In the genomic region with DNA sequence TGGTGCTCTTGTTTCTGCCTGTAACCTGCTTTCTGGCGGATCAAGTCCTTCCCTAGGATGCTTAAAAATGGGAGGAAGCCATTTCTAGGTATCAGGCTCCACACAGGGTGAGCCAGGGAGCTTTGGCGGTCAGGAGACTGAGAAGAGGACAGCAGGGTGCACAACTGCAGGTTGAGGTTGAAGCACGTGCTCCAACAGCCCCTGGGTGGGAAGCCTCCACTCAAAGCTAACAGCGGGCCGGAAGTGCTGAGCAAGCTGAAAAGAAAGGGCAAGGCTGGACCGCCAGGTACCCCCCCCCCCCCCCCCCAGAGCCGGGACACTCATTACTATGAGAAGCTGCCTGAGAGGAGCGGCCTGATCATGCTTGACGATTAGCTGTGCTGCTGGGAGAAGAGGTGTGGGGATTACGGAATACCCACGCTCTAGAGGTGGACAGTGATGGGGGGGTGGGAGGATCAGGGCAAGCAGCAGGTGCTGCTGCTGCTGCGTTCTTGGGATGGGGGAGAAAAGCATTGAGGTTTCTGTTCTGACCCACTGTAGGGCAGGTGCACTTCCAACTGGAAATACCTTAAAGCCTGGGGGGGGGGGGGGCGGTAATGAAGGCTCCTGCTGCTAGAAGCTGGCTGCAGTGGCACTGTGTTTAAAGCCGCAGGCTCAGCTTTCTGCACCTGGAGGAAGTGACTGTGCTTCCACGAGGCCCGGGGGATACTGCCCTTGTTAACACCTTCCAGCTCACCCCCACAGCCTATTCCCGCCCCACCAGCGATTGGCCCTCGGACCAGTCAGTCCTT, we compare ENCODE assay signal across 9 mouse cellular contexts. TPM values are rescaled to one million over a fixed set of nuclear protein-coding genes. Genes with fewer than 3 reads are reported as not detected.
A peak's percentile ranks its signal among the peaks of the same experiment; 100 is the strongest.
DNase-seq lines count a peak whose midpoint lies in the region; ATAC-seq and TF ChIP-seq lines count a peak whose summit lies in the region.
"Had no signal": no experiment of that assay in that cellular context is flagged by ENCODE, and none has a peak within 500 bp of the region (broad histone marks: within the 10 kb centered on the region; RNA-seq: fewer than 3 reads in every experiment).

No protein-coding gene starts in this region.

- no peak for DNase-seq in heart, postnatal 4 days
- DNase-seq in limb, embryonic 14.5 days (ENCODE audit: low spot score), result peak; percentile 8
- no peak for DNase-seq in c-Kit-positive CD71-positive TER-119-positive erythroid progenitor cells, embryonic 14.5 days (ENCODE audit: low spot score)
- no peak for DNase-seq in layer of hippocampus, postnatal 10 days (ENCODE audit: low spot score in 2 of 2)
- no peak for DNase-seq in yolk sac, embryonic 10.5 days (ENCODE audit: low spot score)
- DNase-seq: kidney, adult 18-20 months had no signal

- no peak overlapping the region; the same call in 1 of the 2 replicates for H3K9ac ChIP-seq in heart, embryonic 16.5 days (ENCODE audit: low read length)
- H3K9ac ChIP-seq in embryonic facial prominence, embryonic 13.5 days, result no peak overlapping the region
- no peak overlapping the region for H3K9ac ChIP-seq in limb, embryonic 14.5 days (ENCODE audit: low read depth, low read length, severe bottlenecking)
- H3K9ac ChIP-seq in stomach, embryonic 16.5 days (ENCODE audit: low read length), result no peak overlapping the region

- no peaks in the 10 kb centered on the region for H3K36me3 ChIP-seq in heart, embryonic 16.5 days (ENCODE audit: control insufficient read depth, insufficient read depth)
- H3K36me3 ChIP-seq in embryonic facial prominence, embryonic 13.5 days, result no peaks in the 10 kb centered on the region
- no peaks in the 10 kb centered on the region for H3K36me3 ChIP-seq in limb, embryonic 14.5 days (ENCODE audit: control insufficient read depth, insufficient read depth, low read length)
- no peaks in the 10 kb centered on the region for H3K36me3 ChIP-seq in stomach, embryonic 16.5 days (ENCODE audit: control insufficient read depth, insufficient read depth, low read length)

- peaks cover 18% of the 10 kb centered on the region for H3K4me1 ChIP-seq in heart, embryonic 16.5 days (ENCODE audit: control insufficient read depth, insufficient read depth, low read length)
- peaks cover 25% of the 10 kb centered on the region for H3K4me1 ChIP-seq in embryonic facial prominence, embryonic 13.5 days
- H3K4me1 ChIP-seq in limb, embryonic 14.5 days (ENCODE audit: control insufficient read depth, insufficient read depth, low read length), result peaks cover 18% of the 10 kb centered on the region
- H3K4me1 ChIP-seq in stomach, embryonic 16.5 days (ENCODE audit: control insufficient read depth, insufficient read depth, low read length), result peaks cover 14% of the 10 kb centered on the region

- H3K4me3 ChIP-seq in heart, embryonic 16.5 days (ENCODE audit: low read length), result no peak overlapping the region
- no peak overlapping the region for H3K4me3 ChIP-seq in embryonic facial prominence, embryonic 13.5 days
- no peak overlapping the region for H3K4me3 ChIP-seq in limb, embryonic 14.5 days (replicated peaks; ENCODE audit: low read length)
- H3K4me3 ChIP-seq in stomach, embryonic 16.5 days (replicated peaks; ENCODE audit: low read length), result no peak overlapping the region

- ATAC-seq in heart, embryonic 16.5 days (replicated peaks; ENCODE audit: extremely low read depth, insufficient read depth, low FRiP score), result no peak; the same call in 1 of the 2 replicates
- no peak for ATAC-seq in embryonic facial prominence, embryonic 13.5 days (ENCODE audit: insufficient number of reproducible peaks, insufficient read depth, low FRiP score, low TSS enrichment, low read depth)
- ATAC-seq in limb, embryonic 14.5 days (ENCODE audit: low FRiP score, low read depth), result peak; percentile 70; the same call in 1 of the 2 replicates
- no peak for ATAC-seq in stomach, embryonic 16.5 days (ENCODE audit: insufficient read depth, low FRiP score)

- no peak for TF ChIP-seq POLR2A in limb, embryonic 14.5 days (IDR thresholded peaks at IDR 0.05; ENCODE audit: borderline replicate concordance, extremely low read depth, insufficient read depth, insufficient read length)

- H3K27ac ChIP-seq in heart, embryonic 16.5 days (ENCODE audit: low read length), result no peak overlapping the region
- no peak overlapping the region for H3K27ac ChIP-seq in embryonic facial prominence, embryonic 13.5 days
- no peak overlapping the region for H3K27ac ChIP-seq in limb, embryonic 14.5 days (replicated peaks; ENCODE audit: low read depth, low read length)
- H3K27ac ChIP-seq in stomach, embryonic 16.5 days (ENCODE audit: low read length), result no peak overlapping the region

- H3K4me2 ChIP-seq in heart, embryonic 16.5 days (ENCODE audit: low read depth, low read length), result peak overlapping the region; percentile 46
- peak overlapping the region; percentile 11 for H3K4me2 ChIP-seq in embryonic facial prominence, embryonic 13.5 days
- peak overlapping the region; percentile 23 for H3K4me2 ChIP-seq in limb, embryonic 14.5 days (replicated peaks; ENCODE audit: low read depth, low read length, severe bottlenecking)
- H3K4me2 ChIP-seq in stomach, embryonic 16.5 days (ENCODE audit: low read depth, low read length), result peak overlapping the region; percentile 15; the same call in 1 of the 2 replicates

- 25% methylated on average over 18 of the region's 19 CpGs for WGBS in heart, embryonic 16.5 days
- 21% methylated on average over 18 of the region's 19 CpGs for WGBS in embryonic facial prominence, embryonic 13.5 days
- WGBS in limb, embryonic 14.5 days, result 15% methylated on average over 16 of the region's 19 CpGs
- 21% methylated on average over 19 of the region's 19 CpGs for WGBS in stomach, embryonic 16.5 days

- H3K27me3 ChIP-seq in heart, embryonic 16.5 days (ENCODE audit: control insufficient read depth, insufficient read depth, low read length), result no peaks in the 10 kb centered on the region
- peaks cover 2% of the 10 kb centered on the region for H3K27me3 ChIP-seq in embryonic facial prominence, embryonic 13.5 days
- H3K27me3 ChIP-seq in limb, embryonic 14.5 days (ENCODE audit: control insufficient read depth, insufficient read depth, low read length), result no peaks in the 10 kb centered on the region; the same call in 1 of the 2 replicates
- H3K27me3 ChIP-seq in stomach, embryonic 16.5 days (ENCODE audit: control insufficient read depth, insufficient read depth, low read length), result no peaks in the 10 kb centered on the region

- no peaks in the 10 kb centered on the region for H3K9me3 ChIP-seq in heart, embryonic 16.5 days (replicated peaks; ENCODE audit: control insufficient read depth, low read length)
- H3K9me3 ChIP-seq in embryonic facial prominence, embryonic 13.5 days, result no peaks in the 10 kb centered on the region
- H3K9me3 ChIP-seq in limb, embryonic 14.5 days (ENCODE audit: control insufficient read depth, low read length), result no peaks in the 10 kb centered on the region
- H3K9me3 ChIP-seq in stomach, embryonic 16.5 days (replicated peaks; ENCODE audit: control insufficient read depth, low read length), result no peaks in the 10 kb centered on the region

RNA-seq across cellular contexts. Expression of gene Gm10842, which starts 4.7 kb away (rescaled TPM):
- polyA plus RNA-seq in heart, embryonic 16.5 days (2015; fragmentation: Nextera tagmentation; extraction: Ambion mirVana), result not detected in 2 replicates
- not detected for total RNA-seq in heart, postnatal 4 days (2021)
- not detected in 2 replicates for polyA plus RNA-seq in embryonic facial prominence, embryonic 13.5 days (2015; fragmentation: Nextera tagmentation; extraction: Ambion mirVana)
- polyA plus RNA-seq in limb, embryonic 14.5 days (2012; rRNA removed), result not detected in 2 replicates
- polyA plus RNA-seq in limb, embryonic 14.5 days (2014; fragmentation: Nextera tagmentation; extraction: Ambion mirVana), result not detected in 2 replicates
- not detected in 2 replicates for polyA plus RNA-seq in stomach, embryonic 16.5 days (2015; fragmentation: Nextera tagmentation; extraction: Ambion mirVana)
- total RNA-seq in layer of hippocampus, postnatal 10 days (2021), result not detected

RNA-seq across cellular contexts. Expression of gene Mettl2, which starts 25.2 kb away (rescaled TPM):
- 23.0 and 28.1 TPM in 2 replicates for polyA plus RNA-seq in heart, embryonic 16.5 days (2015; fragmentation: Nextera tagmentation; extraction: Ambion mirVana)
- 10 to 100 TPM; 16.2 TPM for total RNA-seq in heart, postnatal 4 days (2021)
- 51.6 and 54.5 TPM in 2 replicates for polyA plus RNA-seq in embryonic facial prominence, embryonic 13.5 days (2015; fragmentation: Nextera tagmentation; extraction: Ambion mirVana)
- polyA plus RNA-seq in limb, embryonic 14.5 days (2012; rRNA removed), result 41.4 and 46.7 TPM in 2 replicates
- 31.9 and 41.4 TPM in 2 replicates for polyA plus RNA-seq in limb, embryonic 14.5 days (2014; fragmentation: Nextera tagmentation; extraction: Ambion mirVana)
- 32.1 and 32.8 TPM in 2 replicates for polyA plus RNA-seq in stomach, embryonic 16.5 days (2015; fragmentation: Nextera tagmentation; extraction: Ambion mirVana)
- 10 to 100 TPM; 19.1 to 21.6 TPM for total RNA-seq in layer of hippocampus, postnatal 10 days (2021)

RNA-seq across cellular contexts. Expression of gene Tlk2, which starts 27.2 kb away (rescaled TPM):
- polyA plus RNA-seq in heart, embryonic 16.5 days (2015; fragmentation: Nextera tagmentation; extraction: Ambion mirVana), result 12.9 and 15.3 TPM in 2 replicates
- 10 to 100 TPM; 51.2 to 52.0 TPM for total RNA-seq in heart, postnatal 4 days (2021)
- 23.9 and 26.7 TPM in 2 replicates for polyA plus RNA-seq in embryonic facial prominence, embryonic 13.5 days (2015; fragmentation: Nextera tagmentation; extraction: Ambion mirVana)
- polyA plus RNA-seq in limb, embryonic 14.5 days (2012; rRNA removed), result 41.0 and 49.9 TPM in 2 replicates
- 27.8 and 29.6 TPM in 2 replicates for polyA plus RNA-seq in limb, embryonic 14.5 days (2014; fragmentation: Nextera tagmentation; extraction: Ambion mirVana)
- 10.5 TPM in 2 replicates for polyA plus RNA-seq in stomach, embryonic 16.5 days (2015; fragmentation: Nextera tagmentation; extraction: Ambion mirVana)
- 10 to 100 TPM; 46.9 to 51.2 TPM for total RNA-seq in layer of hippocampus, postnatal 10 days (2021)
